Mouse (Mus musculus): ENCODE measurements around the gene Ddx19a. TPM values are rescaled to one million over a fixed set of nuclear protein-coding genes. Genes with fewer than 3 reads are reported as not detected.

Ddx19a gene
- total and polyA plus RNA-seq, 3 experiments = 23.1 to 107 (median 28.8) TPM

GRCm38 (mm10) chr8:110990017-110990416 is 7.6 kb downstream of the Ddx19a start:
- no peak for DNase-seq (ENCODE audit: extremely low read depth)
- Histone ChIP-seq H3K4me3 (replicated peaks in 1 of 3; ENCODE audit: low read depth in 2 of 3, low read length in 2 of 3, poor library complexity in 1 of 3) (no peak overlapping the region), H3K9me3 (replicated peaks; ENCODE audit: low read length) (no peaks in the 10 kb centered on the region), H3K79me2 (replicated peaks; ENCODE audit: control insufficient read depth, extremely low read depth, insufficient read depth, poor library complexity, severe bottlenecking) (peaks cover 33% of the 10 kb centered on the region), H3K4me2 (ENCODE audit: insufficient read depth, low read depth, poor library complexity, severe bottlenecking) (no peak overlapping the region), H3K9ac (ENCODE audit: insufficient read depth, low read depth) (no peak overlapping the region), H3K27ac (ENCODE audit: insufficient read depth, low read depth) (no peak overlapping the region), H3K27me3 (replicated peaks) (no peaks in the 10 kb centered on the region), H3K4me1 (ENCODE audit: control insufficient read depth in 1 of 2, insufficient read depth in 2 of 2) (peaks cover 2 to 32% of the 10 kb centered on the region in 2 experiments; a peak in 1 of 4 replicates), H3K36me3 (replicated peaks in 1 of 2; ENCODE audit: control insufficient read depth in 1 of 2, insufficient read depth in 1 of 2, low read length in 1 of 2) (peaks cover 61 to 87% of the 10 kb centered on the region in 2 experiments)
- TF ChIP-seq JUN (IDR thresholded peaks at IDR 0.05; ENCODE audit: insufficient read depth, low read depth, low read length) = no peak
- no peak for TF ChIP-seq CHD1 (IDR thresholded peaks at IDR 0.05; ENCODE audit: low read depth, low read length)
- no peak for TF ChIP-seq MAX (IDR thresholded peaks at IDR 0.05; ENCODE audit: low read length)
- TF ChIP-seq KAT2A (IDR thresholded peaks at IDR 0.05; ENCODE audit: insufficient replicate concordance, low read length) = no peak
- no peak for TF ChIP-seq RAD21 (IDR thresholded peaks at IDR 0.05; ENCODE audit: low read depth, low read length)
- TF ChIP-seq USF1 (IDR thresholded peaks at IDR 0.05; ENCODE audit: low read depth, low read length) = no peak
- no peak for TF ChIP-seq ZKSCAN1 (IDR thresholded peaks at IDR 0.05; ENCODE audit: borderline replicate concordance, low read depth, low read length)
- no peak for TF ChIP-seq ZMIZ1 (IDR thresholded peaks at IDR 0.05; ENCODE audit: low read depth, low read length)
- TF ChIP-seq MAZ (IDR thresholded peaks at IDR 0.05; ENCODE audit: low read depth, low read length) = no peak
- TF ChIP-seq MYC (IDR thresholded peaks at IDR 0.05; ENCODE audit: low read depth, low read length) = no peak
- no peak for TF ChIP-seq ZNF384 (IDR thresholded peaks at IDR 0.05; ENCODE audit: low read depth, low read length)
- no peak for TF ChIP-seq POLR2A (IDR thresholded peaks at IDR 0.05; ENCODE audit: low read depth, low read length)
- dilution Hi-C loops (cut with MboI; ENCODE audit: extremely low pct_ligation_motif_present, extremely low pct_unique_long_range_greater_than_20kb, low sequenced_read_pairs) (no loop called here), in situ Hi-C loops (cut with MboI; ENCODE audit: low pct_ligation_motif_present, low pct_unique_long_range_greater_than_20kb, low sequenced_read_pairs) (no loop called here)

GRCm38 (mm10) chr8:110987805-110988744 is 9.5 kb downstream of the Ddx19a start:
- dilution Hi-C loops (cut with MboI; ENCODE audit: extremely low pct_ligation_motif_present, extremely low pct_unique_long_range_greater_than_20kb, low sequenced_read_pairs) = no loop called here
- H3K9me3 ChIP-seq (replicated peaks; ENCODE audit: low read length) = no peaks in the 10 kb centered on the region
- no peak overlapping the region for H3K4me2 ChIP-seq (ENCODE audit: insufficient read depth, low read depth, poor library complexity, severe bottlenecking)
- peaks cover 69 to 88% of the 10 kb centered on the region in 2 experiments for H3K36me3 ChIP-seq (replicated peaks in 1 of 2; ENCODE audit: control insufficient read depth in 1 of 2, insufficient read depth in 1 of 2, low read length in 1 of 2)
- H3K4me1 ChIP-seq (ENCODE audit: control insufficient read depth in 1 of 2, insufficient read depth in 2 of 2) = peaks cover 0 to 18% of the 10 kb centered on the region in 2 experiments; a peak in 1 of 4 replicates
- in situ Hi-C loops (cut with MboI; ENCODE audit: low pct_ligation_motif_present, low pct_unique_long_range_greater_than_20kb, low sequenced_read_pairs) = no loop called here
- H3K4me3 ChIP-seq (replicated peaks in 1 of 3; ENCODE audit: low read depth in 2 of 3, low read length in 2 of 3, poor library complexity in 1 of 3) = no peak overlapping the region
- no peak overlapping the region for H3K27ac ChIP-seq (ENCODE audit: insufficient read depth, low read depth)
- peaks cover 15% of the 10 kb centered on the region for H3K79me2 ChIP-seq (replicated peaks; ENCODE audit: control insufficient read depth, extremely low read depth, insufficient read depth, poor library complexity, severe bottlenecking)
- TF ChIP-seq UBTF (IDR thresholded peaks at IDR 0.05; ENCODE audit: low read depth, low read length) (no peak), TBP (conservative IDR thresholded peaks at IDR 0.05; ENCODE audit: low read depth, low read length) (no peak), ELF1 (IDR thresholded peaks at IDR 0.05; ENCODE audit: low read depth, low read length) (no peak), CHD2 (IDR thresholded peaks at IDR 0.05; ENCODE audit: low read length) (no peak), USF2 (conservative IDR thresholded peaks at IDR 0.05; ENCODE audit: low read depth, low read length) (no peak), BHLHE40 (IDR thresholded peaks at IDR 0.05; ENCODE audit: low read depth, low read length) (no peak), CHD1 (IDR thresholded peaks at IDR 0.05; ENCODE audit: low read depth, low read length) (no peak), NELFE (IDR thresholded peaks at IDR 0.05; ENCODE audit: low read depth, low read length) (no peak), MAX (IDR thresholded peaks at IDR 0.05; ENCODE audit: low read length) (no peak), RCOR1 (conservative IDR thresholded peaks at IDR 0.05; ENCODE audit: low read depth, low read length) (no peak), USF1 (IDR thresholded peaks at IDR 0.05; ENCODE audit: low read depth, low read length) (no peak), GABPA (IDR thresholded peaks at IDR 0.05; ENCODE audit: insufficient replicate concordance, low read depth, low read length) (no peak)
- no peak for DNase-seq (ENCODE audit: extremely low read depth)
- H3K9ac ChIP-seq (ENCODE audit: insufficient read depth, low read depth) = no peak overlapping the region
- H3K27me3 ChIP-seq (replicated peaks) = no peaks in the 10 kb centered on the region

All from CH12.LX (cell line).